ENCODE assay signal across 20 mouse cellular contexts in the genomic region with DNA sequence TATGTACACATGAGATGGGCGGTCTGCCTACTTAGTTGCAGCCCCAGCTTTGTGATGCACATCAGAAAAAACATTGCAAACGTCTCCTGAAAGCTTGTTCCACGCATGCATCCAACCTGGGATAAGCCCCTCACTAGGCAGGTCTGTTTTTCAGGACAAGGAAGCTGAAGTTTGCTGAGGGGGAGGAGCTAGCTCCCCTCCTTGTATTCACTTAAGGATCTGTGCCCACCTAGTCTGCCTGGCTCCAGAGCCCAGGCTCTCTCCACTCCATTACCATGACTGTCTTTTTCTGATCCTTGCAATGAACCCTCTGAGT. TPM values are rescaled to one million over a fixed set of nuclear protein-coding genes. Genes with fewer than 3 reads are reported as not detected.
DNase-seq lines count a peak whose midpoint lies in the region; ATAC-seq and TF ChIP-seq lines count a peak whose summit lies in the region.
"Had no signal": no experiment of that assay in that cellular context is flagged by ENCODE, and none has a peak within 500 bp of the region (broad histone marks: within the 10 kb centered on the region; RNA-seq: fewer than 3 reads in every experiment).

No protein-coding gene starts in this region.

- H3K4me3 ChIP-seq in lung, embryonic 15.5 days: no peak overlapping the region
- no peak overlapping the region for H3K4me3 ChIP-seq in lung, adult 2 months (replicated peaks; ENCODE audit: extremely low read depth, low read depth, low read length)
- H3K4me3 ChIP-seq in forebrain, embryonic 12.5 days (replicated peaks): no peak overlapping the region
- no peak overlapping the region for H3K4me3 ChIP-seq in midbrain, embryonic 13.5 days (replicated peaks)
- H3K4me3 ChIP-seq: embryonic facial prominence, embryonic 13.5 days; heart, embryonic 12.5 days; limb, embryonic 15.5 days; neural tube, embryonic 13.5 days had no signal

- H3K9me3 ChIP-seq in lung, embryonic 15.5 days: no peaks in the 10 kb centered on the region
- no peaks in the 10 kb centered on the region for H3K9me3 ChIP-seq in forebrain, embryonic 12.5 days
- H3K9me3 ChIP-seq in midbrain, embryonic 13.5 days: no peaks in the 10 kb centered on the region
- H3K9me3 ChIP-seq: embryonic facial prominence, embryonic 13.5 days; heart, embryonic 12.5 days; limb, embryonic 15.5 days; neural tube, embryonic 13.5 days had no signal

- peaks cover 43% of the 10 kb centered on the region for H3K4me1 ChIP-seq in lung, embryonic 15.5 days
- peaks cover 7% of the 10 kb centered on the region for H3K4me1 ChIP-seq in lung, adult 2 months (ENCODE audit: control insufficient read depth, insufficient read depth, low read length)
- H3K4me1 ChIP-seq in forebrain, embryonic 12.5 days: peaks cover 53% of the 10 kb centered on the region
- peaks cover 52% of the 10 kb centered on the region for H3K4me1 ChIP-seq in midbrain, embryonic 13.5 days (replicated peaks)

- no peaks in the 10 kb centered on the region for H3K36me3 ChIP-seq in lung, embryonic 15.5 days
- H3K36me3 ChIP-seq in forebrain, embryonic 12.5 days (replicated peaks): no peaks in the 10 kb centered on the region
- no peaks in the 10 kb centered on the region for H3K36me3 ChIP-seq in midbrain, embryonic 13.5 days
- H3K36me3 ChIP-seq: embryonic facial prominence, embryonic 13.5 days; heart, embryonic 12.5 days; limb, embryonic 15.5 days; neural tube, embryonic 13.5 days had no signal

- DNase-seq in embryo, embryonic 9.5 days (ENCODE audit: extremely low spot score): peak; percentile 18
- DNase-seq in embryo, embryonic 10.5 days (ENCODE audit: low spot score): no peak
- DNase-seq in lung, adult 2 months: no peak
- no peak for DNase-seq in left cerebral cortex, adult 8-10 months (ENCODE audit: low spot score in 2 of 2)
- no peak for DNase-seq in cerebellum, postnatal 14 days
- DNase-seq: adrenal gland, postnatal 25 days; cerebellum, adult 9-11 months; gastrocnemius, postnatal 36 days; kidney, adult 8-10 months; kidney, postnatal 36 days; lung, postnatal 10 days; thymus, postnatal 25 days had no signal

- H3K9ac ChIP-seq in lung, embryonic 15.5 days: no peak overlapping the region
- H3K9ac ChIP-seq in forebrain, embryonic 12.5 days: no peak overlapping the region
- H3K9ac ChIP-seq in midbrain, embryonic 13.5 days (replicated peaks): no peak overlapping the region
- H3K9ac ChIP-seq: embryonic facial prominence, embryonic 13.5 days; heart, embryonic 12.5 days; limb, embryonic 15.5 days had no signal

- 15% methylated on average over 3 of the region's 3 CpGs for WGBS in lung, embryonic 15.5 days
- WGBS in lung, adult 2 months: 51% methylated on average over 3 of the region's 3 CpGs
- WGBS in forebrain, embryonic 12.5 days: 17% methylated on average over 3 of the region's 3 CpGs
- 17% methylated on average over 3 of the region's 3 CpGs for WGBS in midbrain, embryonic 13.5 days

- no peaks in the 10 kb centered on the region for H3K27me3 ChIP-seq in lung, embryonic 15.5 days
- no peaks in the 10 kb centered on the region; the same call in 1 of the 2 replicates for H3K27me3 ChIP-seq in forebrain, embryonic 12.5 days
- no peaks in the 10 kb centered on the region; the same call in 1 of the 2 replicates for H3K27me3 ChIP-seq in midbrain, embryonic 13.5 days
- H3K27me3 ChIP-seq: CH12.LX had no signal

- no peak for TF ChIP-seq CTCF in lung, adult 2 months (IDR thresholded peaks at IDR 0.05; ENCODE audit: insufficient read depth, low read length)

- peak overlapping the region; percentile 27; the same call in 1 of the 2 replicates for H3K4me2 ChIP-seq in lung, embryonic 15.5 days
- peak overlapping the region; percentile 21; the same call in 1 of the 2 replicates for H3K4me2 ChIP-seq in forebrain, embryonic 12.5 days
- H3K4me2 ChIP-seq in midbrain, embryonic 13.5 days (replicated peaks): peak overlapping the region; percentile 21
- H3K4me2 ChIP-seq: heart, embryonic 12.5 days; limb, embryonic 15.5 days; neural tube, embryonic 13.5 days had no signal

- H3K27ac ChIP-seq in lung, embryonic 15.5 days: peak overlapping the region; percentile 56; the same call in 1 of the 2 replicates
- no peak overlapping the region for H3K27ac ChIP-seq in forebrain, embryonic 12.5 days
- H3K27ac ChIP-seq in midbrain, embryonic 13.5 days: peak overlapping the region; percentile 64
- H3K27ac ChIP-seq: embryonic facial prominence, embryonic 13.5 days; limb, embryonic 15.5 days; neural tube, embryonic 13.5 days had no signal

- TF ChIP-seq POLR2A in lung, adult 2 months (IDR thresholded peaks at IDR 0.05; ENCODE audit: borderline replicate concordance, extremely low read depth, low read depth, low read length): no peak

- ATAC-seq in lung, embryonic 15.5 days (ENCODE audit: borderline replicate concordance, extremely low read depth, low FRiP score, low TSS enrichment): no peak
- no peak for ATAC-seq in forebrain, embryonic 12.5 days (ENCODE audit: low FRiP score)
- ATAC-seq in midbrain, embryonic 13.5 days: no peak

RNA-seq across cellular contexts. Expression of gene Cxcr4, which starts 3.0 kb away (rescaled TPM):
- 8.1 and 9.3 TPM in 2 replicates for polyA plus RNA-seq in lung, embryonic 15.5 days (2015; fragmentation: Nextera tagmentation; extraction: Ambion mirVana)
- polyA plus RNA-seq in lung, adult 2 months (2012; rRNA removed): 163 and 178 TPM in 2 replicates
- 9.5 and 10.1 TPM in 2 replicates for polyA plus RNA-seq in forebrain, embryonic 12.5 days (2016; fragmentation: Nextera tagmentation; extraction: Ambion mirVana)
- polyA plus RNA-seq in midbrain, embryonic 13.5 days (2015; fragmentation: Nextera tagmentation; extraction: Ambion mirVana): 13.6 and 15.4 TPM in 2 replicates
- total RNA-seq in left cerebral cortex, adult 8-10 months (2022): 1 to 10 TPM; 2.0 to 2.5 (median 2.2) TPM
